Mouse (Mus musculus): ENCODE results near the gene Baiap2.

- TF ChIP-seq CTCF (IDR thresholded peaks at IDR 0.05; ENCODE audit: low read depth, low read length) (no peak), POLR2A (IDR thresholded peaks at IDR 0.05; ENCODE audit: extremely low read depth, insufficient read depth, low read length) (no peak)
These were observed 47.9 kb upstream of the Baiap2 start for GRCm38 (mm10) chr11:119894634-119895033.
